Mouse (Mus musculus) forebrain, embryonic 11.5 days (tissue): ENCODE measurements around the gene Vps9d1. TPM values are rescaled to one million over a fixed set of nuclear protein-coding genes. Genes with fewer than 3 reads are reported as not detected.

Source experiments
- ATAC-seq: fragments of 200-750 bp; cut with Nextera tagmentation; replicated peaks from 2 replicates; pipeline ENCODE4 v1.8.0; 2017; ENCODE audit warnings: moderate TSS enrichment; ENCODE audit not compliant: low FRiP score
- DNase-seq: peaks from one replicate; pipeline ENCODE4 v3.0.0-alpha.2; 2017; ENCODE audit warnings: low spot score
- H3K27ac ChIP-seq: fragments of 300-500 bp; sonication (generic); 2 replicates; pipeline ENCODE4 v1.5.1; 2014; ENCODE audit warnings: low read depth, low read length
- H3K27me3 ChIP-seq: fragments of 300-500 bp; sonication (generic); 2 replicates; pipeline ENCODE4 v1.6.1; 2014; ENCODE audit warnings: mild to moderate bottlenecking, low read length, mixed read lengths; ENCODE audit not compliant: control insufficient read depth, insufficient read depth
- H3K36me3 ChIP-seq: fragments of 300-500 bp; sonication (generic); 2 replicates; pipeline ENCODE4 v1.6.1; 2014; ENCODE audit warnings: mild to moderate bottlenecking, low read length, moderate library complexity, mixed read lengths; ENCODE audit not compliant: control insufficient read depth, insufficient read depth
- H3K4me1 ChIP-seq: fragments of 300-500 bp; sonication (generic); replicated peaks from 2 replicates; pipeline ENCODE4 v1.6.1; 2014; ENCODE audit warnings: low read length, mixed read lengths; ENCODE audit not compliant: control insufficient read depth, insufficient read depth
- H3K4me2 ChIP-seq: fragments of 300-500 bp; sonication (generic); 2 replicates; pipeline ENCODE4 v1.6.1; 2014; ENCODE audit warnings: low read depth, mild to moderate bottlenecking, low read length, moderate library complexity, mixed read lengths; ENCODE audit not compliant: severe bottlenecking
- H3K4me3 ChIP-seq: fragments of 300-500 bp; sonication (generic); 2 replicates; pipeline ENCODE4 v1.5.1; 2014; ENCODE audit warnings: low read depth, low read length
- H3K9ac ChIP-seq: fragments of 300-500 bp; sonication (generic); 2 replicates; pipeline ENCODE4 v1.6.1; 2014; ENCODE audit warnings: low read length
- H3K9me3 ChIP-seq: fragments of 300-500 bp; sonication (generic); 2 replicates; pipeline ENCODE4 v1.6.1; 2016; ENCODE audit warnings: low read length, mixed read lengths; ENCODE audit not compliant: control insufficient read depth
- WGBS: fragments of 180-500 bp; shearing (Covaris S2); extraction: QIAGEN DNeasy Blood & Tissue Kit; methylation state at CpG from one replicate; pipeline ENCODE4 v1.1.7; 2014; 5-methylcytosine and 5-hydroxymethylcytosine counted together
- polyA plus RNA-seq: library from polyadenylated mRNA; unstranded; fragments of >200 nt; fragmentation: Nextera tagmentation; extraction: Ambion mirVana; gene quantifications from 2 replicates; pipeline ENCODE4 v1.2.1, GENCODE M21; 2014

The Vps9d1 gene
- polyA plus RNA-seq = 27.3 and 29.6 TPM in 2 replicates

GRCm38 (mm10) chr8:123254099-123254885 is at the start of gene Vps9d1, which contains the start of gene Zfp276:
TSS of gene Vps9d1 (minus strand) at chr8:123254348.
TSS of gene Zfp276 (plus strand) at chr8:123254195.
- WGBS = under 1% methylated on average over 81 of the region's 99 CpGs
- peak within 1 kb of the TSS; percentile 72 for H3K27ac ChIP-seq
- peak within 1 kb of the TSS; percentile 96 for H3K4me2 ChIP-seq
- DNase-seq (peak; percentile 93), ATAC-seq (peak; percentile 95)
- H3K9ac ChIP-seq = peak within 1 kb of the TSS; percentile 95
- H3K9me3 ChIP-seq = no peaks in the 10 kb centered on the region
- H3K4me1 ChIP-seq = peaks cover 12% of the 10 kb centered on the region
- no peaks in the 10 kb centered on the region for H3K27me3 ChIP-seq
- no peaks in the 10 kb centered on the region; the same call in 1 of the 2 replicates for H3K36me3 ChIP-seq
- peak within 1 kb of the TSS; percentile 56 for H3K4me3 ChIP-seq

DNA sequence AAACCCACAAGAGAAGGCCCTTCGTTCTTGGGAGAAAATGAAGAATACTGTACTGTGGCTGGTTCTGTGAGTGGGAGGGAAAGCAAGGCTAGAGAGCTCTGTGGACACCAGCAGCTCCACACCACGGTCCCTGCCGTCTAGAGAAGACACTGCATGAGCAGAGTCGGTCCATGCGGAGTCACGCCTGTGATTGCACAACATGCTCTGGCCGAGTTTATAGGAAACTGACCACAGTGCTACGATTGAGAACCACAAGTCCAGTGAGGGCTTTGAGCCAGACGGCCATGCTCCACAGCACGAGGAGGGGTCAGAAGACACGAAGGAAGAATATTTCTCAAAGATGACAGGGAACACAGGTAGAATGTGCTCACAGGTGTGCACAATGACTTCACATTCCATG is 44.2 kb upstream of the Vps9d1 start:
- DNase-seq (no peak), ATAC-seq (no peak)
- Histone ChIP-seq H3K27me3 (no peaks in the 10 kb centered on the region), H3K4me1 (no peaks in the 10 kb centered on the region), H3K27ac (no peak overlapping the region), H3K36me3 (peaks cover 5% of the 10 kb centered on the region; the same call in 1 of the 2 replicates), H3K4me2 (no peak overlapping the region), H3K4me3 (no peak overlapping the region), H3K9me3 (no peaks in the 10 kb centered on the region), H3K9ac (no peak overlapping the region)
- 95% methylated on average over 11 of the region's 11 CpGs for WGBS

DNA sequence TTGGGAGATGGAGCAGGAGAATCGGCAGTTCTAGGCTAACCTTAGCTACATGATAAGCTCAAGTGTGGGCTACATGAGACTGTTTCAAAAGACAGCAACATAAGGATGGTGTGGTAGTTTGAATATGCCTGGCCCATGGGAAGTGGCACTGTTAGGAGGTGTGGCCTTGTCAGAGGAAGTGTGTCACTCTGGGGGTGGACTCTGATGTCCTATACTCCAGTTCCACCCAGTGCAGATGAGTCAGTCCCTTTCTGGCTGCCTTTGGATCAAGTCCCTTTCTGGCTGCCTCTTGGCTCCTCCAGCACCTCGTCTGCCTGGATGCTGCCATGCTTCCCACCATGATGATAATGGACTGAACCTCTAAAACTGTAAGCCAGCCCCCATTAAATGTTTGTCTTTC is 38.6 kb upstream of the Vps9d1 start:
- Histone ChIP-seq H3K27ac (no peak overlapping the region), H3K36me3 (peaks cover 5% of the 10 kb centered on the region; the same call in 1 of the 2 replicates), H3K9me3 (no peaks in the 10 kb centered on the region), H3K4me1 (no peaks in the 10 kb centered on the region), H3K4me3 (no peak overlapping the region), H3K27me3 (no peaks in the 10 kb centered on the region), H3K4me2 (no peak overlapping the region), H3K9ac (no peak overlapping the region)
- no peak for ATAC-seq
- WGBS = 76% methylated on average over 2 of the region's 2 CpGs
- DNase-seq = no peak

DNA sequence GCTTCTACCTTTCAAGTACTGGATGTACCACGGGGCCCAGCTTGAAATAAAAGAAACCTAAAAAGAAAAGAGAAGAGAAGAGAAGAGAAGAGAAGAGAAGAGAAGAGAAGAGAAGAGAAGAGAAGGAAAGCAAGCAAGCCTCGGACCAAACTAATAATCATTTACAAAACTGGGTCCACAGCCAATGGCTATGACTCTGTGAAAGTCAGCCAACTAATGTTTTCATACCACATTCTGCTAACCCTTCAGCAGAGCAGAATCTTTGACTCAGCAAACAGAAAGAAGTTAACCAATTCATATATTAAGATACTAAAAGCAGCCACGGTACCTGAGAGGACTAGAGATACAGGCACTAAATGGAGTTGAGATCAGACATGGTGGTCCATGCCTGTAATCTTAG is 38.1 kb upstream of the Vps9d1 start:
- ATAC-seq (no peak), DNase-seq (no peak)
- Histone ChIP-seq H3K36me3 (peaks cover 5% of the 10 kb centered on the region; the same call in 1 of the 2 replicates), H3K4me1 (no peaks in the 10 kb centered on the region), H3K9ac (no peak overlapping the region), H3K27me3 (no peaks in the 10 kb centered on the region), H3K9me3 (no peaks in the 10 kb centered on the region), H3K4me2 (no peak overlapping the region), H3K4me3 (no peak overlapping the region), H3K27ac (no peak overlapping the region)
- WGBS = 86% methylated on average over 3 of the region's 3 CpGs

- ATAC-seq (no peak), DNase-seq (no peak)
- no peaks in the 10 kb centered on the region for H3K4me1 ChIP-seq
- no peaks in the 10 kb centered on the region for H3K9me3 ChIP-seq
- H3K36me3 ChIP-seq = peaks cover 5% of the 10 kb centered on the region; the same call in 1 of the 2 replicates
- H3K4me3 ChIP-seq = no peak overlapping the region
- H3K27me3 ChIP-seq = no peaks in the 10 kb centered on the region
- no peak overlapping the region for H3K4me2 ChIP-seq
- WGBS = 91% methylated on average over 8 of the region's 8 CpGs
- H3K9ac ChIP-seq = no peak overlapping the region
- no peak overlapping the region for H3K27ac ChIP-seq
Observed at GRCm38 (mm10) chr8:123291716-123292115, 37.6 kb upstream of the Vps9d1 start.

DNA sequence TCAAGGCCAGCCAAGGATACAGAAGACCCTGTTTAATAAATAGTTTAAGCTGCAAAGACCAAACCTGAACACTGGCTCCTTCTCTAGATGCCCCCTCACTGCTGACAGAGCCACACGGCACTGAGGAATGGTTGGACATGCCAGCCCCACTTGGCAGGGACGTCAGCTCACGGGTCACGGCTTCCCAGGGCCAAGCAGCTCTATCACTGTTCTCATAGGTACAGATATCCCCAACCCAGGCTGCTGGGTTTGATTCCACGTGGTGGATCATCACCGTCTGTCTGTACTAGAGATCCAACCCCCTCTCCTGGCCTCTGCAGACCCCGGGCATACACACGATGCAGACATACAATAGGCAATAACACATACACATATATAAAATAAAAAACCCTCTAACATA is 36.5 kb upstream of the Vps9d1 start:
- no peak overlapping the region for H3K4me2 ChIP-seq
- H3K4me3 ChIP-seq = no peak overlapping the region
- H3K27ac ChIP-seq = no peak overlapping the region
- no peak for DNase-seq
- H3K9me3 ChIP-seq = no peaks in the 10 kb centered on the region
- peaks cover under 1% of the 10 kb centered on the region; the same call in 1 of the 2 replicates for H3K36me3 ChIP-seq
- H3K4me1 ChIP-seq = no peaks in the 10 kb centered on the region
- WGBS = 95% methylated on average over 8 of the region's 8 CpGs
- no peak overlapping the region for H3K9ac ChIP-seq
- no peak for ATAC-seq
- no peaks in the 10 kb centered on the region for H3K27me3 ChIP-seq

DNA sequence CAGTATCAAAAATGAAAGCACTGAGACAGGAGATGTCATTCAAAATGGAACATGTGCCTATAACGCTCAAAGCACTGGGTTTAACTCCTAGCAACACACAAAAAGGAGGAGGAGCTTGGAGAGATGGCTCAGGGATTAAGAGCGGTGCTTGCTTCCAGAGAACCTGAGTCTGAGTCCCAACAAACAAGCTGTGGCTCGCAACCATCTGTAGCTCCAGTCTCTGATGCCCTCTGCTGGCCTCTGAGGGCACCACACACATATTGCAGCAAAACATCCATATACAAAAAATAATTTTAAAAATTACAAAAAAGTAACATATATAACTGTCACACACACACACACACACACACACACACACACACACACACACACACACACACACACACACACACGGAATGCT is 36.0 kb upstream of the Vps9d1 start:
- DNase-seq = peak; percentile 66

DNA sequence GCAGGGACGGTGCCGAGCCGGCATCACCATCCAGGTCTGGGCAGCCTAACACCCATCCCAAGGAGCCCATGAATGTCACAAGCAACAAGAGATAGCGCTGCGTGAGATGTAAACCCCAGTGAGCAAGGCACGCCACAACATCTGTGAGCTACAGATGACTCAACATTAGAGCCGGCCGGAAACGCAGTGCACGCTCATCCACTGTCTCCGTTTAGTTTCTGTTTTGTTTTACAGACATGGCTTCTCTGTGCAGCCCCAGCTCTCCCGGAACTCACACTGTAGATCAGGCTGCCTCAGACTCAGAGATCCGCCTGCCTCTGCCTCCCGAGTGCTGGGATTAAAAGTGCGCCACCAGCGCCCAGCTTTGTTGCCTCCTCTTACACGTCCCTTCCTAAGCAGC is 33.2 kb upstream of the Vps9d1 start:
- Histone ChIP-seq H3K9ac (no peak overlapping the region), H3K27ac (no peak overlapping the region), H3K4me3 (no peak overlapping the region), H3K27me3 (no peaks in the 10 kb centered on the region), H3K9me3 (no peaks in the 10 kb centered on the region), H3K4me2 (no peak overlapping the region), H3K36me3 (no peaks in the 10 kb centered on the region; the same call in 1 of the 2 replicates), H3K4me1 (no peaks in the 10 kb centered on the region)
- DNase-seq (no peak), ATAC-seq (no peak)
- 96% methylated on average over 17 of the region's 17 CpGs for WGBS

More for the DNA sequence above, 36.0 kb upstream of the Vps9d1 start:
- Histone ChIP-seq H3K4me3 (no peak overlapping the region), H3K36me3 (no peaks in the 10 kb centered on the region; the same call in 1 of the 2 replicates), H3K4me2 (no peak overlapping the region), H3K27ac (no peak overlapping the region), H3K4me1 (no peaks in the 10 kb centered on the region), H3K9ac (no peak overlapping the region), H3K27me3 (no peaks in the 10 kb centered on the region), H3K9me3 (no peaks in the 10 kb centered on the region)
- 78% methylated on average over 4 of the region's 4 CpGs for WGBS
- ATAC-seq = no peak
